Comparison of ENCODE assay signal across 8 mouse cellular contexts in genomic region chr6:148971385-148971940, GRCm38 (mm10). TPM values are rescaled to one million over a fixed set of nuclear protein-coding genes. Genes with fewer than 3 reads are reported as not detected.
A peak's percentile ranks its signal among the peaks of the same experiment; 100 is the strongest.
DNase-seq lines count a peak whose midpoint lies in the region; ATAC-seq and TF ChIP-seq lines count a peak whose summit lies in the region.

No protein-coding gene starts in this region.

- H3K4me2 ChIP-seq in heart, embryonic 14.5 days (ENCODE audit: low read length) = peak overlapping the region; percentile 52
- H3K4me2 ChIP-seq in intestine, embryonic 15.5 days (replicated peaks) = peak overlapping the region; percentile 24; the same call in 1 of the 2 replicates
- peak overlapping the region; percentile 23; the same call in 1 of the 2 replicates for H3K4me2 ChIP-seq in stomach, postnatal 0 days (replicated peaks; ENCODE audit: low read depth)

- peak overlapping the region in 1 of 2 experiments; percentile 41; a peak in 1 of 4 replicates for H3K27ac ChIP-seq in heart, embryonic 14.5 days (replicated peaks in 1 of 2; ENCODE audit: control insufficient read depth in 1 of 2, insufficient read depth in 1 of 2, low read depth in 2 of 2, low read length in 2 of 2)
- H3K27ac ChIP-seq in intestine, embryonic 15.5 days = no peak overlapping the region
- no peak overlapping the region for H3K27ac ChIP-seq in stomach, postnatal 0 days (replicated peaks)

- TF ChIP-seq EP300 in stomach, postnatal 0 days (optimal IDR thresholded peaks at IDR 0.05) = no peak

- no peaks in the 10 kb centered on the region for H3K9me3 ChIP-seq in heart, embryonic 14.5 days (ENCODE audit: control insufficient read depth, low read length)
- no peaks in the 10 kb centered on the region for H3K9me3 ChIP-seq in intestine, embryonic 15.5 days
- H3K9me3 ChIP-seq in stomach, postnatal 0 days (ENCODE audit: control insufficient read depth, low read length) = no peaks in the 10 kb centered on the region

- no peaks in the 10 kb centered on the region for H3K27me3 ChIP-seq in heart, embryonic 14.5 days (ENCODE audit: control insufficient read depth, insufficient read depth, low read length)
- no peaks in the 10 kb centered on the region for H3K27me3 ChIP-seq in intestine, embryonic 15.5 days (replicated peaks)
- no peaks in the 10 kb centered on the region for H3K27me3 ChIP-seq in stomach, postnatal 0 days (ENCODE audit: control insufficient read depth, insufficient read depth, low read length)

- DNase-seq in heart, postnatal 36 days = no peak
- peak; percentile 10 for DNase-seq in ovary, adult 18-20 months (ENCODE audit: low spot score)
- no peak for DNase-seq in ovary, postnatal 10 days (ENCODE audit: low spot score)
- peak; percentile 20 for DNase-seq in stomach, postnatal 0 days (ENCODE audit: low spot score)
- DNase-seq in left cerebral cortex, postnatal 4 days = no peak
- DNase-seq in frontal cortex, postnatal 10 days (ENCODE audit: low spot score in 2 of 2) = no peak

- no peak overlapping the region for H3K4me3 ChIP-seq in heart, embryonic 14.5 days (ENCODE audit: control insufficient read depth in 1 of 2, insufficient read depth in 1 of 2, low read depth in 1 of 2, low read length in 2 of 2)
- no peak overlapping the region for H3K4me3 ChIP-seq in intestine, embryonic 15.5 days (replicated peaks)
- no peak overlapping the region for H3K4me3 ChIP-seq in stomach, postnatal 0 days (ENCODE audit: low read depth, low read length)

- intact Hi-C loops in heart, postnatal 36 days (cut with DNase I) = no loop called here
- intact Hi-C loops in left cerebral cortex, postnatal 4 days (cut with DNase I) = no loop called here

- no peak for TF ChIP-seq CTCF in stomach, postnatal 0 days (IDR thresholded peaks at IDR 0.05; ENCODE audit: low read depth)

- H3K9ac ChIP-seq in heart, embryonic 14.5 days (ENCODE audit: low read length) = peak overlapping the region; percentile 34; the same call in 1 of the 2 replicates
- H3K9ac ChIP-seq in intestine, embryonic 15.5 days = no peak overlapping the region
- H3K9ac ChIP-seq in stomach, postnatal 0 days (ENCODE audit: low read length) = 0 out of 2 replicates have a peak overlapping the region, but pooled peaks have one; percentile 18

- H3K4me1 ChIP-seq in heart, embryonic 14.5 days (ENCODE audit: control insufficient read depth in 2 of 2, insufficient read depth in 2 of 2, low read length in 2 of 2) = peaks cover 9 to 17% of the 10 kb centered on the region in 2 experiments
- H3K4me1 ChIP-seq in intestine, embryonic 15.5 days (replicated peaks) = peaks cover 15% of the 10 kb centered on the region; the same call in 1 of the 2 replicates
- H3K4me1 ChIP-seq in stomach, postnatal 0 days (replicated peaks; ENCODE audit: control insufficient read depth, insufficient read depth) = peaks cover 3% of the 10 kb centered on the region; the same call in 1 of the 2 replicates

- no peaks in the 10 kb centered on the region for H3K36me3 ChIP-seq in heart, embryonic 14.5 days (ENCODE audit: control insufficient read depth, insufficient read depth, low read length)
- no peaks in the 10 kb centered on the region for H3K36me3 ChIP-seq in intestine, embryonic 15.5 days
- no peaks in the 10 kb centered on the region for H3K36me3 ChIP-seq in stomach, postnatal 0 days (ENCODE audit: control insufficient read depth, insufficient read depth, low read length)

- 35% methylated on average over 9 of the region's 9 CpGs for WGBS in heart, embryonic 14.5 days
- WGBS in intestine, embryonic 15.5 days = 38% methylated on average over 9 of the region's 9 CpGs
- 32% methylated on average over 9 of the region's 9 CpGs for WGBS in stomach, postnatal 0 days

- no peak for ATAC-seq in heart, embryonic 14.5 days (ENCODE audit: insufficient number of reproducible peaks, insufficient read depth, low FRiP score, low read depth)
- no peak for ATAC-seq in intestine, embryonic 15.5 days
- ATAC-seq in stomach, postnatal 0 days (ENCODE audit: low FRiP score, low TSS enrichment) = no peak

RNA-seq across cellular contexts. Expression of gene Sinhcaf, which starts 25.2 kb away (rescaled TPM):
- polyA plus RNA-seq in heart, embryonic 14.5 days (2014; fragmentation: Nextera tagmentation; extraction: Ambion mirVana) = 60.9 and 62.0 TPM in 2 replicates
- 1 to 10 TPM; 1.9 to 5.6 TPM for total RNA-seq in heart, postnatal 36 days (2021)
- 96.9 and 106 TPM in 2 replicates for polyA plus RNA-seq in intestine, embryonic 15.5 days (2015; fragmentation: Nextera tagmentation; extraction: Ambion mirVana)
- 27.6 and 27.9 TPM in 2 replicates for polyA plus RNA-seq in stomach, postnatal 0 days (2015; fragmentation: Nextera tagmentation; extraction: Ambion mirVana)
- total RNA-seq in left cerebral cortex, postnatal 4 days (2021) = 1 to 10 TPM; 8.2 to 9.6 TPM

Comparison
In these comparisons a context has a peak if more than half of its experiments do, and no peak if none do; other contexts are left out.
1. DNase-seq: peak in ovary, adult 18-20 months (single experiment) and stomach, postnatal 0 days (single experiment); none in heart, postnatal 36 days (0 of 2), ovary, postnatal 10 days (single experiment), left cerebral cortex, postnatal 4 days (single experiment) and frontal cortex, postnatal 10 days (0 of 2).
2. Peak in every context shown above with its lines, with median percentiles within 50 percentile points of each other: H3K4me2 ChIP-seq.